8 mouse cellular contexts compared by ENCODE assay signal in genomic region chr3:115642001-115642845, GRCm38 (mm10).
DNase-seq lines count a peak whose midpoint lies in the region; ATAC-seq lines count a peak whose summit lies in the region.

No protein-coding gene starts in this region.

- peaks cover 21% of the 10 kb centered on the region for H3K4me1 ChIP-seq in embryonic facial prominence, embryonic 10.5 days
- peaks cover 8% of the 10 kb centered on the region for H3K4me1 ChIP-seq in limb, embryonic 12.5 days (replicated peaks)
- H3K4me1 ChIP-seq in midbrain, embryonic 12.5 days: peaks cover 9% of the 10 kb centered on the region
- H3K4me1 ChIP-seq in stomach, embryonic 15.5 days: no peaks in the 10 kb centered on the region

- WGBS in embryonic facial prominence, embryonic 10.5 days: 8% methylated on average over 26 of the region's 26 CpGs
- 8% methylated on average over 26 of the region's 26 CpGs for WGBS in limb, embryonic 12.5 days
- 8% methylated on average over 26 of the region's 26 CpGs for WGBS in midbrain, embryonic 12.5 days
- 4% methylated on average over 26 of the region's 26 CpGs for WGBS in stomach, embryonic 15.5 days

- H3K4me3 ChIP-seq in embryonic facial prominence, embryonic 10.5 days: peak overlapping the region; percentile 62
- peak overlapping the region; percentile 45 for H3K4me3 ChIP-seq in limb, embryonic 12.5 days (replicated peaks)
- H3K4me3 ChIP-seq in midbrain, embryonic 12.5 days: peak overlapping the region; percentile 52
- H3K4me3 ChIP-seq in stomach, embryonic 15.5 days (replicated peaks): peak overlapping the region; percentile 46

- H3K9ac ChIP-seq in limb, embryonic 12.5 days (replicated peaks): peak overlapping the region; percentile 60
- peak overlapping the region; percentile 57 for H3K9ac ChIP-seq in midbrain, embryonic 12.5 days (replicated peaks)
- no peak overlapping the region for H3K9ac ChIP-seq in stomach, embryonic 15.5 days

- peak overlapping the region; percentile 55 for H3K4me2 ChIP-seq in limb, embryonic 12.5 days
- H3K4me2 ChIP-seq in midbrain, embryonic 12.5 days (replicated peaks): peak overlapping the region; percentile 62
- peak overlapping the region; percentile 59 for H3K4me2 ChIP-seq in stomach, embryonic 15.5 days

- peak overlapping the region; percentile 82 for H3K27ac ChIP-seq in embryonic facial prominence, embryonic 10.5 days (replicated peaks)
- peak overlapping the region; percentile 83 for H3K27ac ChIP-seq in limb, embryonic 12.5 days
- peak overlapping the region; percentile 58 for H3K27ac ChIP-seq in midbrain, embryonic 12.5 days (replicated peaks)
- H3K27ac ChIP-seq in stomach, embryonic 15.5 days: peak overlapping the region; percentile 49; the same call in 1 of the 2 replicates

- peak; percentile 6 for DNase-seq in ovary, postnatal 10 days (ENCODE audit: low spot score)
- DNase-seq in ovary, adult 18-20 months (ENCODE audit: low spot score): no peak
- peak; percentile 65 for DNase-seq in embryonic facial prominence, embryonic 10.5 days (ENCODE audit: low spot score)
- DNase-seq in heart, postnatal 4 days: peak; percentile 19
- no peak for DNase-seq in gastrocnemius, adult 8-10 months (ENCODE audit: low spot score in 2 of 2)

- peak; percentile 64 for ATAC-seq in limb, embryonic 12.5 days (ENCODE audit: insufficient number of reproducible peaks, insufficient read depth, low FRiP score, low TSS enrichment, low read depth)
- peak; percentile 82 for ATAC-seq in midbrain, embryonic 12.5 days (ENCODE audit: low FRiP score, low read depth)
- ATAC-seq in stomach, embryonic 15.5 days (ENCODE audit: insufficient read depth, low FRiP score, low read depth): peak; percentile 54

- H3K36me3 ChIP-seq in embryonic facial prominence, embryonic 10.5 days (replicated peaks): no peaks in the 10 kb centered on the region
- H3K36me3 ChIP-seq in limb, embryonic 12.5 days: no peaks in the 10 kb centered on the region
- no peaks in the 10 kb centered on the region for H3K36me3 ChIP-seq in midbrain, embryonic 12.5 days
- no peaks in the 10 kb centered on the region for H3K36me3 ChIP-seq in stomach, embryonic 15.5 days

- no peaks in the 10 kb centered on the region for H3K27me3 ChIP-seq in embryonic facial prominence, embryonic 10.5 days (replicated peaks; ENCODE audit: low read depth, poor library complexity, severe bottlenecking)
- H3K27me3 ChIP-seq in limb, embryonic 12.5 days: no peaks in the 10 kb centered on the region
- H3K27me3 ChIP-seq in midbrain, embryonic 12.5 days: no peaks in the 10 kb centered on the region
- no peaks in the 10 kb centered on the region for H3K27me3 ChIP-seq in stomach, embryonic 15.5 days (replicated peaks)

- H3K9me3 ChIP-seq in embryonic facial prominence, embryonic 10.5 days: no peaks in the 10 kb centered on the region
- no peaks in the 10 kb centered on the region for H3K9me3 ChIP-seq in limb, embryonic 12.5 days
- H3K9me3 ChIP-seq in midbrain, embryonic 12.5 days: no peaks in the 10 kb centered on the region
- no peaks in the 10 kb centered on the region for H3K9me3 ChIP-seq in stomach, embryonic 15.5 days

Comparison
In these comparisons a context has a peak if more than half of its experiments do, and no peak if none do; other contexts are left out.
1. DNase-seq: peak in ovary, postnatal 10 days (single experiment), embryonic facial prominence, embryonic 10.5 days (single experiment) and heart, postnatal 4 days (single experiment); none in ovary, adult 18-20 months (single experiment) and gastrocnemius, adult 8-10 months (0 of 2).
2. Peak in every context shown above with its lines, with median percentiles within 50 percentile points of each other: H3K27ac ChIP-seq, H3K4me3 ChIP-seq, ATAC-seq and H3K4me2 ChIP-seq.